Mouse (Mus musculus): ENCODE data around the gene Hlx.

Hlx gene

GRCm38 (mm10) chr1:184713716-184714115 is 18.7 kb downstream of the Hlx start:
- DNase-seq = no peak

- no peak for DNase-seq
Observed at GRCm38 (mm10) chr1:184707532-184708248, 24.7 kb downstream of the Hlx start.

- no peak for DNase-seq
Observed at GRCm38 (mm10) chr1:184704901-184705300, 27.5 kb downstream of the Hlx start.

GRCm38 (mm10) chr1:184699295-184699694 is 33.1 kb downstream of the Hlx start:
- no peak for DNase-seq

- no peak for DNase-seq
Observed at GRCm38 (mm10) chr1:184695451-184695850, 37.0 kb downstream of the Hlx start.

- DNase-seq = no peak
Observed at GRCm38 (mm10) chr1:184692204-184692904, 40.1 kb downstream of the Hlx start.

GRCm38 (mm10) chr1:184691240-184691639 is 41.2 kb downstream of the Hlx start:
- DNase-seq = no peak

- no peak for DNase-seq
Observed at GRCm38 (mm10) chr1:184688026-184688425, 44.4 kb downstream of the Hlx start.

- DNase-seq = no peak
Observed at GRCm38 (mm10) chr1:184687512-184687911, 44.9 kb downstream of the Hlx start.

GRCm38 (mm10) chr1:184683541-184683940 is 48.9 kb downstream of the Hlx start:
- DNase-seq = no peak

- no peak for DNase-seq
Observed at GRCm38 (mm10) chr1:184679416-184679965, 52.9 kb downstream of the Hlx start.

- DNase-seq = no peak
Observed at GRCm38 (mm10) chr1:184677641-184678040, 54.8 kb downstream of the Hlx start.

Data from cerebellum, adult 9-10 months (tissue).